Mouse (Mus musculus) embryo, embryonic 11.5 days (tissue): Measurements from ENCODE around the gene Theg.

Experiments
- DNase-seq: peaks from one replicate; pipeline ENCODE4 v3.0.0-alpha.2; 2012; ENCODE audit warnings: low read depth, low spot score

Theg gene

DNA sequence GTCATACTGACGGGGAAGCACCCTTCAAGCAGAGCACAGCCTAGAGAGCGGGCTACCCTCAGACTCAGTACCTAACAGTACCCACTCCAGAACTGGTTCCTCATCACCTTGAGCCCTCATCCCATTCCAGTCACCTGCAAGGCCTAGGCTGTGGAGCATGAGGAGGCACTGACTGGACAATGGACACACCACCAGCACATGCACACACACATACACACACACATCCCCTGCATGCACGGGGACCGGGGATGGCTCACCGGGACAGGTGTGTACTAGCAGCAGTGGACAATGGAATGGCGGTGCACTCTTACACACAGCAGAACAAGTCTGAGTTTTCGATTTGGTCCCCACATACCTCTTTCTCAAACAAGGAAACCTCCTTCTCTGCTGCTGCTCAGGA is 49.9 kb downstream of the Theg start:
- DNase-seq = no peak

DNA sequence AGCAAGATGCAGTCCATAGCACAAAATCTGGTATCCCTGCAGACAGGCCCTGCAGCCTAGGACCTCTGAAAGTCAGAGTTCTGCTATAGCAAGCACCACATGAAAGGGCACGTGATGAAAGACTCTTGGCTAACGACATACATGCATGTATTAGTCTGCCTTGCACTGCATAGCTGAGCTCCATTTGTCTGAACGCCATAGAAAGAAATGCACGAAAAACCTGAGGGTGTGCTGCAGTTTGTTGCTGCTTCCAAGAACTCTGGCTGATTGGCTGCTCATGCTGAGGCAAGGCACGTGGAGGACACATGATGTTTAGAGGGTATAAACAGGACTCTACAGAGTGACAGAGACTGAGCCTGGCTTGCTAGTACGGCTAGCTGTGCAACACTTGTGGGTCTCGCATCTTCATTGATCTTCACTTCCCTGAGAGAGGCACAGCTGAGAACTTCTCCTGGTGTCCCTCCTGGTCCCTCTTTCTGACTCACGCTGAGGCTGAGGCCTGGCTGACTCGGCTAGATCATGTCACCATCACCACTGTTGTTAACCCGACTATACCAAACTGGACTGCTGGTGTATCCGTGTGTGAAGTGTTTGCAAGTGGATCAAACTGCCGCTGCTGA is 50.6 kb downstream of the Theg start:
- DNase-seq = no peak

DNA sequence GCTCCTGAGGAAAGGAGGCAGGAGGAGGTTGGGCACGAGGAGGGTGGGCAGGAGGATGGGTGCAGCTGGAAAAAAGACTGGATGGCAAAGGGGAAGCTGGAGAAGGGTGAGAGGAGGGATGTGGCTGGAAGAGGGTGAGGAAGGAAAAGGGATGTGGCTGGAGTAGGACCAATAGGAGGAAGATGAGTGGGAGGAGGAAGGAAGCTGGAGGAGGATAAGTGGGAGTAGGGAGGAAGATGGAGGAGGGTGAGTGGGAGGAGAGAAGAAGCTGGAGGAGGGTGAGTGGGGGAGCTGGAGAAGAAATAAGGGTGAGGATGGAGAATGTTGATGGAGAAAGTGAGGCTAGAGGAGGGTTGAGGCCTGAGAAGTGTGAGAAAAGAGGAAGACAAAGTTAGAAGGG is 51.7 kb downstream of the Theg start:
- no peak for DNase-seq

DNA sequence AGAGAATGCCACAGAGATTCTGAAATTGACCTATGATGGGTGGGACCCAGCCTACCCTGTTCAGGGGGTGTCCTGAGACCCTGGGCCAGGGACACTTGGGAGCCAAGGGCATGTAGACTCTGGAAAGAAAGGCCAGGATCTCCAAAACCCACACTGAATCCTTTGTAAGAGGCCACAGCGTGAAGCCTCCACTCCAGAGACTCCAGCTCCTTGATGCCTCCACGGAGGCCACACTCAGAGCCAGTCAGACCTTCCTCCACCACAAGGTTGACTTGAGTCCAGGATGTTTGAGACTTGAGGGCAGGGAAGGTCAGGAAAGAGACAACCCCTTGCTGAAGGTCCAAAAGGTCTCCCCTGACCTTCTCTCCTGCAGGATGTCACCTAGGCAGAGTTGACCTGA is 52.7 kb downstream of the Theg start:
- no peak for DNase-seq

DNA sequence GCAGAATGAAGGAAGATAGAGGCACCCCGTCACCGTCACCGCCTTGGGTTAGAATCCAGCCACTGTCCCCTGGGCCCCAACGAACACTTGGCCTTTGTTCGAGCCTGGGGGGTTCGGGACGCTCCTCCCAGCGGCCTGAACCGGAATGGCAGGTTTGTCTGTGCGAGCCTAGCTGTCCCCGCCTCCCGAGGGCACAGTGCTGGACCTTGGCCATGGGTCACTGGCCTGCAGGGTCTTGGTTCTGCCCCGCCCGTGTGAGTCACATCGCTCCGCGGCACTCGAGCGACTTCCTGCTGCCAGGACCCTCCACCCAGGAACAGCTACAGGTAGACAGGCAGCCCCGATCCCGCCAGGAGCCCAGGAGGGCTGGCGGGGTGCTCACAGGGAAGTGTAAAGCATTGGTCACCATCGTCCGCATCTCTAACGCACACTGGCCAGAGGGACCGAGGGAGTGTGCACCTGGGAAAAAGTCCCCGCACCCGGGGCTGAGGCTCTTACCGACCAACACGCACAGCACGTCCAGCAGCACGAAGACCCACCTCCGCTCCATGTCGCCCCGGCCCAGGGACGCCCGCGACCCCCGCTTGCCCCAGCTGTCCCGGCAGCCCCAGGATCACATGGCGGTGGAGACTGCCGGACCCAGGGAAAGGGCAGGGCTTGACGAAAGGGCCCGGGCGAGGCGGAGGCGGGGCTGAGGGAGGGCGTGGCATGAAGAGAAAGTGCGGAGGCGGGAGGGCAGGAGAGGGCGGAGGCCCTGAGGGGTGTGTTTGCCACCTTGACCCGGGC is 53.8 kb downstream of the Theg start, which contains the start of gene Plpp2:
Gene Plpp2 (minus strand): TSS at position 671 of the 786 bp plus-strand sequence.
- DNase-seq = peak; percentile 54

DNA sequence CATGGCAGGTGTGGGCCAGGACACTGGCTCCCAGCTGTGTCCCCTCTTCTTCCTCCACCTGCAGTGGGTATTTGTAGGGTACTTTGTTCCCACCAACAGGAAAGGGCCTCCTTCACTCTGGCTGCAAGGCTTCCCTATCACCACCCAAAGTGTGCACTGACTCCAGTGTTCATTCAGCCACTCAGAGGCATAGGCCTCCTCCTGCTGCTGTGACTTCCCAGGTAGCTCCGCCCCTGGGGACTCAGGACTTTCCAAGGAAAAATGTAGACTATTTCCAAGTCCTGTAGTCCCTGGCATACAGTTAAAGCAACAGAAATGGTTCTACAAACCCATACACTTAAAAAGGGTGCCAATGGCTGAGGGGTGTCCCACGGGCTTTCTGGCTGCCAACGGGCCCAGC is 54.5 kb downstream of the Theg start:
- DNase-seq = no peak

DNA sequence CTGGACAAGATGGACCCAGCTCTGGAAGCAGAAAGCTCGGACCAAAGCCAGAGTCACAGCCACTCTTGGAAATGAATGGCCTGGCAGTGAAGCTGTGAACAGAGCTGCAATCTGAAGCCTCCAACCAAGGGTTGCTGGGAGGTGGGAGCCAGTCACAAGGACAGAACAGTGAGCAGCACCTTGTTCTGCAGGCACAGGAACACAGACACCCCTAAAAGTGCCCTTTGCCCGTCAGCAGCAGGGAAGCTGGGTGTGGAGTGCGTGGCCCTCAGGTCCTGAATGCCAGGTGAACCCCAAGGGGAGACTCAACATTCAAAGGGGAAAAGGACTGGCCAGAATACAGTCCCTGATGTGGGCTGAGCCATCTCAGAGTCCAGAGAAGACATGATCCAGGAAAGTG is 55.5 kb downstream of the Theg start:
- DNase-seq = no peak

DNA sequence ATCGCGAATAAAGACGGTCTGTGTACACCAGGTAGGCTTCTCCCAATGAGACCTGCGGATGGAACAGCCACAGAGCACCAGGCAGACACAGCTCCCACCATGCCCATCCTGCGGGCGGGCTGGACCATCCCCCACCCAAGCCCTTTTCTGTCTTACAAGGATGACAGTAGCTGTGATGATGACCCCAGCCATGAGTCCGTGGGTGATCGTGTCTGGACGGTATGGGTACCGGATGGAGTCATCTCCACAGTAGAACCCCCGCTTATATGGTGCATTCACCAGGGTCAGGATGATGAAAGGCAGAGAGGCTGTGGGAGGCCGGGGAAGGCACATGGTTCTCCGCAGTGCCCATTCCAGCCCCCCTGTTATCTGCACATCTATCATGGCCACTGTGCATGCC is 56.4 kb downstream of the Theg start:
- no peak for DNase-seq

DNA sequence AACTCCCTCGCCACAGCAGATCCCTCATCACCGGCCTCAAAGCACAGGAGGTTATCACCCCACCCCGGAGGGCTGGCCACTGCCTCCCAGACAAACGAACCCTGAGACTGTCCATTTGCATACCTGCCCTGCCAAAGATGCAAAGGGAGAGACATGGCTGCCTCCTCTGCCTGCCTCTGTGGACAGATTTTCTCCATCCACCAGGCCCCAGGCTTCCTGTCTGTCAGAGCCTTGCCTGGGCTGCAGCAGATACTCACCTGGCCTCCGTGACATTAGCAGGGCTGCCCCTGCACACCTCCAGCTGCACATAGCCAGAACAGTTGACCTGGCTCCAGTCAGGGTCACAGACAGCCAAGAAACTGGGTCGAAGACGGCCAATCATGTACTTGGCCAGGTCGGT is 56.9 kb downstream of the Theg start:
- no peak for DNase-seq

DNA sequence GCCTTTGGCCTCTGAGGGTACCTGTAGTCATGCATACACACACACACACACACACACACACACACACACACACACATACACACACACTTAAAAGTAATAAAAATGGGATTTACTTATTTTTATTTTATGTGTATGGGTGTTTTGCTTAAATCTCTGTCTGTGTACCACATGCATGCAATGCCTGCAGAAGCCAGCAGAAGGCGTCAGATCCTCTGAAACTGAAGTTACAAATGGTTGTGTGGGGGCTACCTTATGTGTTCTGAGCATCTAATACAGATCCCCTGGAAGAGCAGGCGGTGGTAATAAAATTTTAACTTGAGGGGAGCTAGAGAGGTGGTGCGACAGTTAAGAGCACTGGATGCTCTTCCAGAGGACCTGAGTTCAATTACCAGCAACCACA is 59.0 kb downstream of the Theg start:
- DNase-seq = no peak

DNA sequence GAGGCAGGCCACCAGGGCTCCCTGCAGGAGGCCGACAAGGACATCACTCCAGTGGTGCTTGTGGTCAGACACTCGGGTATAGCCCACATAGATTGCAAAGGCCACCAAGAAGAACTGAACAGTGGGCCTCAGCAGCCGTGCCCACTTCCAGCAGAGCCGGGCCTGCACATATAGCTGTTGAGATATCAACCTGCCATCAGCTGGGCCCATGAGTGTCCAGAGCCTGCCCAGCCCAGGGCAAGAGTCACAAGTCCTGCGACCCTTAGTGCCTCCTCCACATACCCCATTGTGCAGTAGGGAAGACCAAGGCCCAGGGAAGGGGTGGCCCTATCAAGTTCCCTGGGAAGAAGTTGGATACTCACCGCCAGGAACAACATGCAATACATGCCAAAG is 59.7 kb downstream of the Theg start:
- DNase-seq = no peak

DNA sequence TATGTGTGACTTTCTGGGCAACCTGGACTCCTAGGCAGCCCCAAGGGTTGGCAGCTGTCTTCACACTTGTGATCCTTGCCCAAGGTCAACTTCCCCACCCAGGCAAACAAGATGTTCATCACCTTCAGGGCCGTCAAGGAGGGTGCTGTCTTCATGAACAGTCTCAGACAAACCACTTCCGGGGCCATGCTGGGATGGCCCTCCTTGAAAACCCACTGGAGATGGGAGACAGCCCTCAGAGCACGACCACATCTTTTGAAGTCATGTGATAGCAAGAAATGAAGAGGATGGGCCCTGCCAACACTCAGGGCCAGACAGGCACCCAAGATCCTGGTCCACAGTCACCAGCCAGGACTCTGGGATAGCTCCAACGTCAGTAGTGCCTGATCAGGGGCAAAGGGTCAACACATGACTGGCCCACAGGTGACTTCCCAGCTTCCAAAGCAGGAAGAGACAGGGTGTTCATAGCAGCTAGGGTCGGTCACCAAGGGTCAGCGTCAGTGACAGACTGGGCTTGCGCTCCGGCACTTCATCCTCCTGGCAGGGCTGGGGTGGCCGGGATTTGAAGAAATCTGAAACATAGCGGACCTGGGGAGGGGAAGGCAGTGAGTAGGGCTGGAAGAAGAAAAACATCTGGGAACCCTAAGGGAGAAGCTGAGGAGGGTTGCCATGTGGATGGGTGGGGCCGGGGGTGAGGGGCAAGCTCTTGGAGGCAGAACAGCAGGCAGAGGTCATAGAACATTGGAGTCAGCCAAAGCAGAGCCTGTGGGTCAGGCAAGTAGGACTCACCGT is 60.3 kb downstream of the Theg start:
- DNase-seq = no peak
